Mouse (Mus musculus) adrenal gland, postnatal 10 days (tissue): Measurements from ENCODE around the gene Adarb2. TPM values are rescaled to one million over a fixed set of nuclear protein-coding genes. Genes with fewer than 3 reads are reported as not detected.

Experiments
- DNase-seq: peaks from one replicate; pipeline ENCODE4 v3.0.0; 2021; ENCODE audit warnings: mixed read lengths
- long read RNA-seq, 2 experiments: library from polyadenylated mRNA; stranded (forward); transcript quantifications; one replicate each; pipeline ENCODE4 v2.0.0; 2021
- total RNA-seq, 2 experiments: library from RNA; stranded (reverse); gene quantifications; 2 replicates each; pipeline ENCODE4 v1.2.3; 2021

Adarb2 gene
- total RNA-seq: under 1 TPM; 0.09 to 0.18 TPM
- long read RNA-seq, experiment 1: 0 reads
- long read RNA-seq, experiment 2, partial matches to known transcripts: 0 of 1 reads
- long read RNA-seq, experiment 2, other reads (novel, unspliced or antisense): 1 of 1 reads

DNA sequence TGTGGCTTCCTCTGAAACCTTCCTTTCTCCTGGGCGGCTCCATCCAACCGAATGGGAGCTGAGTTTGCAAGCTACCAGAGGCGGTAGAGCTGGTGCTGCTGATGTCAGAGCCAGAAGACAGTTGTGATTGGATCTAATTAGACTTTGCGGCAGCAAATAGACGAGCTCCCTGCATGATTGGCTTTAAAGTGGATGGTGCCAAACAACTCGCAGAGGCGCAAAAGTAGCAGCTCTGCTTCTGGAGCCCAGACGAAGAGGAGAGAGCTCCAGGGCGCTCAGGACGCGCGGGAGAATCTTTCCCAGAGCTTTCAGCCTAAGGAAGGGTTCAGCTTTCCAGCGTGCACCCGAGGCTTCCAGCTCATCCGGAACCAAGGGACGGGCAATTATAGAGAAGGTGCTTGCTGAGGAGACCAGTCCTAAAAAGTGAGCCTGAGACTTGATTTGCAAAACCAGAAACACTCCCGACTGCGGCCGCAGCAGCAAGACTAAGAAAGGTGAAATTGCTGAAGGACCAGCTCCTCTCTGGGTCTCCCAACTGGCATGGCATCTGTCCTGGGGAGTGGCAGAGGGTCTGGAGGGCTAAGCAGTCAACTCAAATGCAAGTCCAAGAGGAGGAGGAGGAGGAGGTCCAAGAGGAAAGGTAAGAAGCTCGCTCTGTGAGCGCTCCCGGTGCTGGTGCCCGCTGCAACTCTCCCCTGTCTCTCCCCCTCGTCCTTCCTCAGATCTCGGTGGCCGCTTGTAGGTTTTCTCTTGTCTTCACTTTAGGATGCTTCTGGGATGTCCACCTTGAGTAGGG lies at the start of gene Adarb2:
Adarb2 (plus strand) TSS at position 186 of the 796 bp plus-strand sequence.
- DNase-seq: peak; percentile 14

DNA sequence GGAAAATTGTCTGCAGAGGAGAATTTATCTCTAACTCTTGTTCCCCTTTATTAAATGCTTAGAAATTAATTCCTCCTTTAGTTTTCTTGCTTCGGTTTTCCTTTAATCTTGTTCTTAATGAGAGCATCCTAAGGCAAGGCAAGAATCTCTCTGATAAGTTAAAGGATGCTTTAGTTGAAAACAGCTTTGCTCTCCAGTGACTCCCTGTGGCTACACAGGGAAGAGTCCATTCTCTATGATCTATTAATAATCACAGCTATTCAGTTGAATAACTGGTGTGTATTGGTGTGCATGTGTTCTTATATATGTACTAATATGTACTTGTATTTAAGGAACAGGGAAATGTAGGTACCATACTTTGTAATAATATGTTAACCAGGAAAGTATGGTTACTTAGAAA lies 28.9 kb upstream of the Adarb2 start:
- DNase-seq: no peak

DNA sequence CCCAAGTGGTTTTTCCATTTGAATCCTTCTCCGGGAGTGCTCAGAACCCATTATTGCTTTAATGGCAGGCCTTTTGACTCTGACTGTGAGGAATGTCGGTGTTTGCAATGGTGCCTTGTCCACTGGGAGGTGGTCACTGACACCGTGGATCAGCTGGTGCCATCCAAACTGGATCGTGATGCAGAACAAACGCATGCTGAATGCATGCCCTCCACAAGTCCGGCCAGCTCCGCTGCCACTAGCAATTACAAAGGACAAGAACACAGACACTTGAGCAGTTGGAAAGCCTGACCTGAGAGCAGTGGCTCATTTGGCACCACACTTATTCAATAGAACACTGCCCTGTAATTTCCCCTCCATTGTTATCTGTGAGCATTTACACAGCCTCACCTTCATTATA lies 10.7 kb upstream of the Adarb2 start:
- no peak for DNase-seq

DNA sequence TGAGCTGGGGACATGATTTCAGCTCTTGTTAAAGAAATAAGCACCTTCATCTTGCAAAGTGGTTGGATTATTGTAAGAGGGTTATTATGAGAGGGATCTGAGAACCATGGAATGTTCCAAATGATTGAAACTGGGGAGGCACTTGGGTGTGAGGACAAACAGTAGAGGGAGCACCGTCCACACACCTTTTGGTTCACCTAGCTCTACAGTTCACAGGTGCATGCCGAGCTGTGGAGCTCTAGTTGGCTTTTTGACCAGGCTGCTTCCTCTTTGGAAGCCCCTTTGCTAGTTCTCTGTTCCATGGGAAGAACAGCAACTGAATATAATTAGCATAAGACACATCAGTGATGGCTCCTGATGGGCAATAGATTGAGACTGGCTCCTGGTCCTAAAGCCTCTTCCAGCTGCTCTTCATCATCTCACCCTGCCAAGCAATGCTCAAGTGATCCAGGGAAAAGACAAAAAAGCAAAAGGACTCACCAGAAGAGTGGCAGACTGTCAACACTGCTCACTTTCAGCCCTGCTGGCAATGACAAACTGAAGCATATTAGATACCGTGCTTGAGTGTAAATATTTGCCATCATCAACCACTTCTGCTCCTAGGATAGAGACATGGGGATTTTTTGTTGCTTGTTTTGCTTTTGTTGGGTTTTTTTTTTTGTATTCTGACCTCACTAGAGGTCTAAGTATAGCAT lies 3.3 kb upstream of the Adarb2 start:
- no peak for DNase-seq

DNA sequence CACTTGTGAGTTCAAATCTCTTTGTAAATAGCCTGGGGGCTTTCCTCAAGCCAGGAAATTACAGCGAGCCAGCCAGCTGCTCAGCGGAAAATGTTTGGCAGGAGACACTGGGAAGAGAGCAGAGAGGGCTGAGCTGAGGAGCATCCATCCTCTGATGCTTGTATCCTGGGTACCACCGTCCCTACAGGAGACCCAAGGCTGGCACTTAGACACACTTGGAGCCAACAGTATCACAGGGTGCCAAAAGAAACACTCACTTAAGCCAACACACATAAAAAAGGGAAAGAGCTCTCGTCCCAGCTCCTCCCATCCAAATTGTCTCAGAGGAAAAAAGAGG lies 779 bp downstream of the Adarb2 start:
- no peak for DNase-seq

DNA sequence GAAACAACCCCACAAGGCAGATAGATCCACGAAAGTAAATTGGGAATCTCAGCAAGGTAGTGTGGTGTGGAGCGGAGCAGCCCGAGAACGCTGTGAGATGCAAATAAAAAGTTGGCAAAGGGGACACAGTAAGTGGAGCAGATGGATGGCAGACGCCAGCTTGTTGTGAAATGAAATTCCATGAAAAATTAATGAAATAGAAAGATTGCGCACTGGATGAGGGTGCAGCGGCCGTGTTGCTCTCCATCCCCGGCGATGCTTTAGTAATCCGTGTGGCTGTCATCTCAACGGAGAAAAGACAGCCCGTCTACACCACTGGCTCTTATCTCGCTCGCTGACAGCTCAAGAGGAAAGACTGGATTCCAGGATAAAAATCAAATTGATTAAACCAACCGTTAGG lies 4.7 kb downstream of the Adarb2 start:
- DNase-seq: no peak

DNA sequence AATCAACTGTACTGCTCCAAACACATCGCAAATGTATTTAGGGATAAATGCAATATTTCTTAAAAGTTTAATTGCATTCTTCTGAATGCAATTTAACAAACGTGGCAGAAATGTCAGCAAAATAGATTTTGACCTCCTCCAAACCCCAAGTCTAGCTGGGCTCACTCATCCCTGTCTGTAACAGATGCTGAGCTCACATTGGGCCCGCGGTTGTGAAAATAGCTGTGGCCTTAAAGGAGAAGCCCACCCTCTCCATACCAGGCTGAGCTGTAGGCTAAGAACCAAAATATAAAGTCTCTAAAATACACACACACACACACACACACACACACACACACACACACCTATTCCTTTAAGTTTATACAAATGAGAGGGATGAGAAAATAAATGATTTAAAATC lies 8.1 kb downstream of the Adarb2 start:
- DNase-seq: no peak

DNA sequence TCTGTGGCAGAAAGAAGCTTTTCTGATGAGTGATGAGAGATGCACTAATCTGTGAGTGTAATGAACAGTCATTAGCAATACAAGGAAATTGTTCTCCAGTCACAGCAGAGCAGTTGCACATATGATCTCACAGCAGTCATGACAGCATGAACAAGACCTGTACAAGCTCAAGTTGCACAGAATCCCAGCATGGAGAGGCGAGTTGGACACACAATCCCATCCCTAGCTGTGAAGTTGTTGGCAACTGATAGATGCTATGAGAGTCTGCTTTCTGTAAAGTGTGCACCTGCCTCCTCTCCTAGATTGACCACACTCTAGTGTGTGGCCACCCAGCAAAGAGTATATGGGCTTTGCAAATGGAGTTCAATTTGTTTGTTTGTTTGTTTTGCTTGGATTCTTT lies 36.2 kb downstream of the Adarb2 start:
- no peak for DNase-seq

DNA sequence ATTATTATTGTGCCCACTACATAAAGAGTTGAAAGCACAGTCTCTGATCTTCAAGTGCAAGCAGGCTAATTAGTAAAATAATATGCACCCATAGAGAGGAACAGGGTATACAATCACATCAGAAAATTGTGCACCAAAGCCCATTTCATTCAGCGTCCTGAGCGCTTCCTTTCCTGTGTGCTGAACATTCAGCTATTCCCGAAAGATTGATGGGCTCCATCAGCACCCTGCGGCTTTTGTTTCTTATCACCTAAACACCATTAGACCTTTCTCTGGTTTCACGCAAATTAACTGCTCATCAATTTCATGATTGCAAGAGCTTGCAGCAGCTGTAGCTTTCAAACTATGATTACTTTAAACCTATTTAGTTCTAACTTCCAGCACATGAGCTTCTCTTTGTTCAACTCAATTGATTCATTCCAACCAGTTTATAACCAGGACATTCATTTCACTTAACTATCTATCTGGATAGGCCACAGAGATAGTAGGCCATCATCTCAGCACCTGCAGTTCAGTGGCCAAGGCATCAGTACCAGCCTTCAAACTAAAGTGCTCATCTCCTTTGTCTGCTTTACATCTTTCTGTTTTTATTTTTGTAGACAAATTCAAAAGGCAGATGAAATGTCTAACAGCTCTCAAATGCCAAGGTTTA lies 45.5 kb downstream of the Adarb2 start:
- DNase-seq: no peak

DNA sequence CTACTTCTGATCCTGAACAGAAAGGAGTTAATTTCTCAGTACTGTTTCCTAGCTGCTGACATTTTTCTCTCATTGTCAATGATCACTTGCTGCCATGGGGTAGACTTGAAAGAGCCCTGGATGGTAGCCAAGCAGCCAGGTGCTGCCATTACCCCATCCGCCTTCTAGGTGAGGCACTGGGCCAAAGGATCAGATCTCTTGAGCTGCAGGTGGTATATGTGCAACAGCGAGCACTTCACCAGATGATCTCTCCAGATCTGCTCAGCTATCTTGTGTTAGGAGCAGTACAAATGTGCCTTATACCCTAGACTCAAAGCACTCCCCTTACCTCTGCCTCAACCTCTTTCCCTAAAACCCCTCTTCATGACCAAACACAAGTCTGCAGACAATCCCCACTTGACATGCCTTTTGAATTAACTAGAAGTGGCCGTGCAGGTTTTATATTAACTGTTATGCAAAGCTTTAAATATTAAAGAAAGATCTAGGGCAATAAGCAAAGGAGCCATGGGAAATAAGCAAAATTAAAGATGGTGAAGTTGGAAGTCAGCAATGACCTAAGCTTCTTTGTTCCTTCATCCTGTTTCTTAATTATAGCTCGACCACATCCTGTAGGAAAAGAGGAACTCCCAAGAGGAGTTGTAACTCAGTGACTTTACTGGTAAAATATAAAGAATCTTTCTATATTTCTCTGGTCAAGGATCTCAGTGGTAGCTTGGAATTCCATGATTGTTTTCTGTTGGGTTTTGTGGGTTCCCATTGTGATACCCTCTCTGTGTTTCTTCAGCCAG lies 69.7 kb downstream of the Adarb2 start:
- no peak for DNase-seq

DNA sequence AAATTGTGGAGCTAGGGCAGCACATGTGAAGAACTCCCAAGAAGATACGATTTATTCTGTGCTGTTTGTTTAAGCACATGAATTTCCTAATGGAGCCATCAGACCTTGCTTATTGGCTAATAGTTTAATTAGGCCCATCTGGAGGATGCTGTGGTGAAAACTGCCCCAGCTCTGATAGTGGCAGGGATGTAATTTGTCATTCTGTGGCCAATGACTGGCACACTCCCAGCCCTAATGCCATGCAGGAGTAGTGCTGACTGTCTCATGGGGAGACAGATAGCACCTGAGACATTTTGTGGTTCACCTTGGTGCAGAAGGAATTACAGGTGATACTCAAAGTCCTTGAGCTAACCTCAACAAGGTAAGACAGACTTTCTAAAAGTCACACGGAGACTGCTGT lies 80.5 kb downstream of the Adarb2 start:
- DNase-seq: no peak

DNA sequence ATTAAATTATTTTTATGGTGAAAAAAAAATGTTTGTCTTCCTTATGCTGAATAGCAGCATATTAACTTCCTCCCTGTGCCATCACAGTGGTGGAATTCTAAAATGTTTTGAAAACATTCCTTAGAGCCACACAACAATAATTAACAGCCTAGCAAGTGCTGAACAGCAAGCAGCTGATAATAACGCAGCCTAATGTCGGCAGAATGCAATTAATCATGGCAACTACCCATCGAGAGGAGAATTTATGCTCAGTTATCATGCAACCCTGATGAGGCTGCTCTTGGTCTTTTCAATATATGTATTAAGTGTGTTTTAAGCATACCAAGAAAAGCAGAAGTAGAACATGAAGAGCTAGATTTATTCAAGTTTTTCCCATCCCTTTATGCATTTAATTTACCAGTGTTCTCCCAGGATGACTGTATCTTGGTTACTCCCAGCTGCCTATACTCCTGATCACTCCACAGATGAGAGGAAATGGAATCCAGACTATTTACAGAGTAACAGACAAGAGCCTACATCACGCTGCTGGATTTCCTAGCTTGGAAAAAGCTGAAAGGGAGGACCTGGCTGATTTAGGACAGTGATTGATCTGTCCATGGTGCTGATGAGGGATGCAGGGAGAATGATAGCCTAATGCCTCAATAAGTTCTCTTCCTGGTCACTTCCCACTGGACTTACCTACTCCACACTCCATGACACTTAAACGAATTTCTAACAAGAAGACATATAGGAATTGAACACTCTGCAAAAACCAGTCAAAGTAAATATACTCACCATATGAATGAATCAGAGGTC lies 113.9 kb downstream of the Adarb2 start:
- peak; percentile 36 for DNase-seq

DNA sequence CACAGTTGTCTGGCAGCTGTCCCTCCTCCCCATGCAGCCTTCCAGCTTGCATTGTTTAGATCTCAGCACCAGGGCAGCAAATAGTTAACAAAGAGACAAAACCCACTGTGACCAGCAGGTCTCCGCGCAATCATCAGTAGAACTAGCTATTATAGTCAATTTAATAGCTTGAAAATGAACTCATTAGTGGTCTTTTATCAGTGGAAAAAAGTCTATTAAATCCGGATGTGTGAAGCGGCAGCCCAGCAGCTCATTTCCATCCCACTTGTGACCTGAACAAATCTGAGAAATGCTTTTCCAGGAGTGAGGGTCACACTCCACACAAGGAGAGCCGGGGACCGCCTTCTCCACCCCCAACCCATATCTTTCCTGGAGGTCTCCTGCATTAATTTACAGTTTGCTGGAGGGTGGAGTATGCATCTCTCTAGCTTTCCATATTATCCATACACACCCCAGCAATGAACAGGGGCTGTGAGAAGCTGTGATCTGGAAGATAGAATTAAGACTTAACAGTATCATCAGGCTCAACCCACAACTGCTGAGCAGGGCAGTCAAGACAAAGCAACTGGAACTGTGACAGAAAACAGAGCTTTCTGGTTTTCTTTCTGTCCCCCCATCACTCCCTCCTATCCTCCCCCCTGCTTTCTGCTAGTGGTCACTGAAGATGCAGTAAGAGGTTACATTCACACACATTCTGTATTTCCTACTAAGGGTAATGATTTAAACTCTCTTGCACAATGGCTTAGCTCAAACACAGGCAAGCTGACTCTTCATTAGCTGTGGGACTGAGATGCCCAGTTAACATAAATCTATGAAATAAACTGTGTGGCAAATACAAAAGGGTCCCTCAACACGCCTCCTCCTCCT lies 131.2 kb downstream of the Adarb2 start:
- DNase-seq: no peak

DNA sequence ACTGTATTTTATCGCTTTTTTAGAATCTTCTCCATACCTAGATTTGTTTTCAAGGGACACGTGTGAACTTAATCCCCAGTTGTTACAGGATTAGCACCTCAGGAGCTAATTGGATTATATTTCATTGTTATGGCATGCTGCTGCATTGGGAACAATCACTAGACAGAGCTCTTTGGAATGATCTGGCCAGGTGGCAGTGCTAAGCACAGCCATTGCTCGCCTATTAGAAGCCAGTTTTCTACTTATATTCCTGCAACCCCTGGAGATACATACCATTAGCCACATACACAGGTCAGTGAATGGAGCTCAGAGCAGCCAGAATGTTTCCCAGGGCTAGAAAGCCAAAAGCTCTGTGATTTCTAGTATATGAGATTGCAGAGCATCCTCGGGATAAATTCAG lies 131.9 kb downstream of the Adarb2 start:
- no peak for DNase-seq

DNA sequence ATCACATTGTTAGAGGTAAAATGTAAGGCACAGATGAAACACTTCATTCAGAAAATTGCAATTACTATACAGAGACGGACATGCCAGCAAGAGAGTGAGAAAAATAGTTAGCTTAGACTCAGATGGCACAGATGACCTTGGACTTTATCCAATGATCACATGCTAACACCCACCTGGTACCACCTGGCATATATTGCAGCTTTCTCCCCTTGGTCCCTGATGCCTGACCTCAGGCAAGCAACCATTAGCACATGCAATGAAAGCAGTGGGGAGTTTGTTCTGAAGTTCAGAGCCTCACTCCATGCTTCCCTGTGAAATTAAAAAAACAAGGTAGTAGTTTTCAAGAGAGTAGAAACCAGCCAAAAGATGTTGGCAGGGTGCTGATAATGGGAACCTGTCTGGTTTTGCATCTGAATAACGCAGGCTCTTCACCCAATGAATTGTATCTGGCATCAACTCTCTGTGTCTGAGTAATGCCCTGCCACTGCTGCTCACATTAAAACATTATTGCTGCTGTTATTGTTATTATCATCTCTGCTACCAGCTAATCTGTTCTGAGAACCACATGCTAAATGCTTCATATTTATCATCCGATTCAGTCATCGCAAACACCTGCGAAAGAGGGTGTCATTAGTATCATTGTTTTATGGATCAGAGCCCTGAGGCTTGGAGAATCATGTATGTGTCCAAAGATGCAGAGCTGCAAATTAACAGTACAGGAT lies 138.6 kb downstream of the Adarb2 start:
- no peak for DNase-seq

DNA sequence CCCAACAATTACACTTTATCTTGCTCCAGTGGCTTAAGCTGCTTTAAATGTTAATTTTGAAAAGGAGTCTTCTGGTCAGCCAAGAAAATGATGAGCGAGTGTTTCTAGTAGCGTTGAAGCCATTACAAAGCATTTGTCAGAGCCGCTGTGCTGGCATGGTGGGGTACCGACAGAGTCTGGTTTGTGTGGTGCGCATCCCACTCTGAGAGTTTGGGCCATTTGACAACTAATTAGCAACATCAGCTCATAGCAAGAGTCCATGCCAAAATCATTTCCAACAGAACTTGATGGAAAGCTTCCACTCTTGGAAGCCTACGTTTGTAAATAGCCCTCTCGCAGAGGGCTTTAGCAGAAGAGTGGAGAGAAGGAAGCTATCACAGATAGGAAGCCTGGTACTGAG lies 144.5 kb downstream of the Adarb2 start:
- no peak for DNase-seq

DNA sequence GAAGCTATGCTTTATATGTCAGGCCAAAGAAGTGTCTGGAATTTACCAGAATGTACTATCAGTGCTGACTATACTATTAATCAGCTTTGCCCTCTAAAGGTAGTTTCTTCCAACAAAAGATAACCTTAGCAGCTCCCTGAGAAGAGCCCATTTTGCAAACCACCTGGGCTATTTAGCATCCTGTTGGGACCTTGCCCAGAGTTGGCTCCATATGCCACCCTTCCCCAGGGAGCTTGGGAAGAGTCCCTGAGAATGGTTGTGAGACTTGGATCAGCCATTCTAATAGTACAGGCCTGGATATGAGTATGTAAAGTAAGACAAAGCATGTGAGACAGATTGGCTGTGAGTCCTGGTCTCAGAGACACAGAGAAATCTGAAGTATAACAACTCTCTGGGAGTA lies 149.7 kb downstream of the Adarb2 start:
- no peak for DNase-seq

DNA sequence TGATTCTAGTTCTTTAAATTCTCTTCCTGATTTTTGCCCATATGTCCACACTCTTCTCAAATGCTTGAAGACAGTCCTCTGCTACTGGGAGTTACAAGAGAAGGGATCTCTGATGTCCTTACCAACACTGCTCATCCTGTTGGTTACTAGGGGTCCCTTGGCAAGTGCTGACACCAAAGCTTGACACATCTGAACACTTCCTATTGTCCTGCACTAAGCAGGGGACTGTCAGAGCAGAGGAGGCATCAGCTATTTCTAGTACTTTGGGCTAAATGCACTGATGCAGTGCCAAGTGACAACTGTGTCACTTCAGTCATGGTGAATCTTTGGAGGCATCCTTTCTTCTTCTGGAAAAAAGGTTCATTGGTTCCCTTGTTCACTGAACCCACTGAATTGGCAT lies 150.3 kb downstream of the Adarb2 start:
- no peak for DNase-seq

DNA sequence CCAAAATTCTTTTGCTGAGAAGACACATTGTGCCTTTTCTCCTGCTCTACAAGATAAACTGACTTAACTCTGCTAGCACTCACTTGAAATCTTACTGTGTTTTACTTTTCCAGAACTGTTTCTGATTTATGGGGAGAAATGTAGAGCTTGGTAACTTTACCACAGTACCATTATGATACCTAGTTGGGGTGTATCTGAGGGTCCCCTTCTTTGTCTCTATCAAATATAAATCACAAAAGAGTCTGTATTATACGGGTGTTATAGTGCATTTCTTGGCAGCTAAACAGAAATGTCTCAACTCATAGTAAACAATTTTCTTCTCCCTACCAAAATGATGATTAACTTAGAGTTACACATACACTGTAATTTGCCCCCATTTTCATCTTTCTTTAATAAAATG lies 162.9 kb downstream of the Adarb2 start:
- no peak for DNase-seq

DNA sequence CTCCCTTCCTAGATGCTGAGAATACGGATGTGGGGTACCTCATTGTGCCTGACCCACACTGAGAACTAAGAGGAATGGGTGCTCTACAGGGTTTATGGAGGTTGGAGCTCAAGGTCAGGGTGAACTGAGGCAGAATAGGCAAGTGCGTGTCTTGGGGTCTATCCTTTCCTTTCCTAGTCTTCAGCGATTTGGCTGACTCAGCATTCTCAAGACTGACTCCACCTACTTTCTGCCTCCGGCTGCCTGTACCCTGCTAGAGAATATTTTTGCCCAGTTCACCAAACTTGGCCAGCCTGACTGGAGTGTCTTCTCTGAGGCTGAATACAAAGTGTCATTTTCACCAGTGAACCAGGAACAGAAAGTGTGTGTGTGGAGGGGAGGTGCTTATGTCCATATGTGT lies 163.4 kb downstream of the Adarb2 start:
- DNase-seq: no peak
